Mouse (Mus musculus): Measurements from ENCODE around the gene Man2a1. TPM values are rescaled to one million over a fixed set of nuclear protein-coding genes. Genes with fewer than 3 reads are reported as not detected.

Gene Man2a1
- polyA plus RNA-seq, 1 experiment from 2014 or later, result 5.4 TPM

DNA sequence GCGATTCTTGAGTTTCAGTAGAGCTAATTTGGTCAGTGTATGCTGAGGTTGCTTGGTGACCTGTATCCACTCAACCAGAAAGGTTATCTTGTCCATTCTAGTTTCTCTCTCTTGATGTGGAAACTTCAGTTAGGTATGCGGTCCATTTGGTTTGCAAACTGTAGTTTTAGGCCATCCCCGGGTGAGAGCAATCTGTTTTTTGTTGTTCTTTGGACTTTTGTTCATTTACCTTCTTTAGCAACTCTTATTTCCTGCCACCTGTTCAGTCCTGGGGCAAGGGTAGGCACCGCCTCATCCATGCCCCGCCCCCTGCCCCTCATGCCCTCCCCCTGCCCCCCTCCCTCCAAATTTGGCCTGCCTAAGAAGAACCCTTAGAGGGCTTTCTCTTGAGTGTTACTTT lies 3.6 kb downstream of the Man2a1 start:
- no peak overlapping the region for H3K4me3 ChIP-seq
- H3K4me2 ChIP-seq (replicated peaks), result peak overlapping the region; percentile 14; the same call in 1 of the 2 replicates
- no peaks in the 10 kb centered on the region for H3K36me3 ChIP-seq
- H3K27ac ChIP-seq, result no peak overlapping the region
- no peak for ATAC-seq (ENCODE audit: low FRiP score, low read depth)
- H3K27me3 ChIP-seq (replicated peaks), result no peaks in the 10 kb centered on the region
- H3K9me3 ChIP-seq, result no peaks in the 10 kb centered on the region
- no peak overlapping the region for H3K9ac ChIP-seq
- 74% methylated on average over 5 of the region's 5 CpGs for WGBS
- H3K4me1 ChIP-seq, result peaks cover 27% of the 10 kb centered on the region; the same call in 1 of the 2 replicates

DNA sequence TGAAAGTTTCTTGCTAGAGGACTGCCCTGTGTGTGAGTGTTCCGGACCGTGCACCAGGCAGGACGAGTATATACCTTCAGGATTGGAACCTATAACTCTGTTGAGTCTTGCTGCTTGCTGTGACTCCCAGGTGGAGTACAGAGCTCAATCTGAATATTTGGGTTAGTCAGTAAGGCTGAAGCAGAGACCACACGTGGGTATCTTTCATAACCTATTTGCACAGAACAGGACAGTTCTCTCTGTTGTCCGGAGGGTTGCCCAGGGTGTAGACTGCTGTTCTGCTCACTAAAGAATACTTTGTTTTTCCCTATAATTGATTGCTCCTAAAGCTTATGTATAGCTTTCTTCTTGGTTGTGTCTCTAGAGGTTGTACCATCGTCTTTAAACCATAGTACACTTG lies 7.7 kb downstream of the Man2a1 start:
- H3K9ac ChIP-seq, result no peak overlapping the region
- no peak for ATAC-seq (ENCODE audit: low FRiP score, low read depth)
- no peak overlapping the region for H3K4me3 ChIP-seq
- H3K27ac ChIP-seq, result no peak overlapping the region
- no peaks in the 10 kb centered on the region for H3K9me3 ChIP-seq
- no peaks in the 10 kb centered on the region for H3K36me3 ChIP-seq
- no peak overlapping the region for H3K4me2 ChIP-seq (replicated peaks)
- 87% methylated on average over 6 of the region's 6 CpGs for WGBS
- H3K27me3 ChIP-seq (replicated peaks), result no peaks in the 10 kb centered on the region
- H3K4me1 ChIP-seq, result peaks cover 4% of the 10 kb centered on the region; the same call in 1 of the 2 replicates

DNA sequence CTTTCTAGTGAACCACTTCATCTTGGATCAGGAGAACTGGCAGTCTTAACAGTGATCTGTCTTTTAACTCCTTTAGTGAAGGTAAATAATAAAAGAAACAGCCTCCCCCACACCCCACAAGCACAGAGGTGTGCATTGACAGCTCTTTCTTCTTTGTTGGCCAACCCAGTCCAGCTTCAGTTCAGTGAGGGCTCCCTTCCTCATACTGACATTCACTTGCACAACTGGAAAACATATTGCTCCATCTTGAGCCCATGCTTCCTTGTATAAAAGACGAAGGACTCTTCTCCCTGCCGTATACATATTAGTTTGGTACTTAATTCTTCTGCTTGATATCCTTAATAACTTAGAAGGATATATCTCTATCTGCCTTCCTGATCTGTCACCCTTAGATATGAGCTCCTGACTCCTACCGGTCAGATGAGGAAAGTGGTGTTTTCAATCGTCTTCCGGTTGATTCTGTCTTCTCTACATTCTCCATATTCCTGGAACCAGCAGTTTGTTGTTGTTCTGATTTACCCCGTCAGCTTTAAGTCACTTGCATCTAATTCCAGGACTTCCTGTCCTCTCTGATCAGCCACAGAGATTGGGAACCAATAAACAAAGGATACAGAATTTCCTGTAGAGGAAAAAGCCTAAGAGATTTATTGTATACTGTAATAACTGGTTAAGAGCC lies 8.5 kb downstream of the Man2a1 start:
- ATAC-seq (ENCODE audit: low FRiP score, low read depth), result no peak
- Histone ChIP-seq H3K4me1 (0 out of 2 replicates have a peak, but pooled peaks cover 3% of the 10 kb centered on the region), H3K9me3 (no peaks in the 10 kb centered on the region), H3K27ac (no peak overlapping the region), H3K27me3 (replicated peaks) (no peaks in the 10 kb centered on the region), H3K36me3 (no peaks in the 10 kb centered on the region), H3K4me3 (no peak overlapping the region), H3K4me2 (replicated peaks) (no peak overlapping the region), H3K9ac (no peak overlapping the region)
- 87% methylated on average over 6 of the region's 6 CpGs for WGBS

DNA sequence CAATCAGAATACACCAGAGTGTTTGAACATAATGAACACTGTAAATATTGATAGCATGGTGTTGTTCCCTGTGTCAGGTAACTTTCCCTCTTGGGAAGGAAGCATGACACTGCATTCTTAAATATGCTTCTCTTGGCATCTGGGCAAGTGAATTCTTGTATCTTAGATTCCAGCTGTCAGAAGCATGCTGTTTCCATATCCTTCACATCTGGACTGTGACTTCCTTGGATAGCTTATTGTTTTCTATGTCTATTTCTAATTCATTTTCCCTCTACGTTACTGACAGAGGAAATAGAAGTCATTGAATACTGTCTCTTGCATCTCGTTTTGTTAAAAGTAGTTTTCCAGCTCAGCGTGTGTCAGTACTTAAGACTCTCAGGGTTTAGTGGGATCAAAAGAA lies 9.2 kb downstream of the Man2a1 start:
- ATAC-seq (ENCODE audit: low FRiP score, low read depth), result no peak
- no peak overlapping the region for H3K4me3 ChIP-seq
- H3K27ac ChIP-seq, result no peak overlapping the region
- H3K27me3 ChIP-seq (replicated peaks), result no peaks in the 10 kb centered on the region
- 72% methylated on average over 3 of the region's 3 CpGs for WGBS
- 0 out of 2 replicates have a peak, but pooled peaks cover 3% of the 10 kb centered on the region for H3K4me1 ChIP-seq
- no peaks in the 10 kb centered on the region for H3K9me3 ChIP-seq
- H3K9ac ChIP-seq, result no peak overlapping the region
- no peaks in the 10 kb centered on the region for H3K36me3 ChIP-seq
- no peak overlapping the region for H3K4me2 ChIP-seq (replicated peaks)

DNA sequence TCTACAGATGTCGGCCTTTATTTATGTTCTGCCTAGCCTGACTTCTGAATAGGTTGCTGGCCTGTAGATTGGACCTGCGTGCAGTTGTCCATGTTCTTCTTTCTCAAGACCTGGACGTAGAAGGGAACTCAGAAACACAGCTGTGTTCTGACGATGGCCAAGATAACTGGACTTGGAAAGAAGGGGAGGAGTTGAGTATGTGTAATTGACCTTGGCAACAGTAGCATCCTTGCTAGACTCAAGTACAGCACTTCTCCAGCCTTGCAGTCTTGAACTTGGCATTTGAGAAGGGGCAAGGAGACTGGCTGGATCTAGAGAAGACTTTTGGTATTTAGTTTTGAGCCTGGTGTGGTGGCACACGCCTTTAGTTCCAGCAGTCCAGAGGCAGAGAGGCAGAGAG lies 10.9 kb downstream of the Man2a1 start:
- Histone ChIP-seq H3K4me1 (no peaks in the 10 kb centered on the region), H3K9me3 (no peaks in the 10 kb centered on the region), H3K36me3 (no peaks in the 10 kb centered on the region), H3K4me3 (no peak overlapping the region), H3K27me3 (replicated peaks) (no peaks in the 10 kb centered on the region), H3K27ac (no peak overlapping the region), H3K9ac (no peak overlapping the region), H3K4me2 (replicated peaks) (no peak overlapping the region)
- ATAC-seq (ENCODE audit: low FRiP score, low read depth), result no peak
- 91% methylated on average over 5 of the region's 5 CpGs for WGBS

DNA sequence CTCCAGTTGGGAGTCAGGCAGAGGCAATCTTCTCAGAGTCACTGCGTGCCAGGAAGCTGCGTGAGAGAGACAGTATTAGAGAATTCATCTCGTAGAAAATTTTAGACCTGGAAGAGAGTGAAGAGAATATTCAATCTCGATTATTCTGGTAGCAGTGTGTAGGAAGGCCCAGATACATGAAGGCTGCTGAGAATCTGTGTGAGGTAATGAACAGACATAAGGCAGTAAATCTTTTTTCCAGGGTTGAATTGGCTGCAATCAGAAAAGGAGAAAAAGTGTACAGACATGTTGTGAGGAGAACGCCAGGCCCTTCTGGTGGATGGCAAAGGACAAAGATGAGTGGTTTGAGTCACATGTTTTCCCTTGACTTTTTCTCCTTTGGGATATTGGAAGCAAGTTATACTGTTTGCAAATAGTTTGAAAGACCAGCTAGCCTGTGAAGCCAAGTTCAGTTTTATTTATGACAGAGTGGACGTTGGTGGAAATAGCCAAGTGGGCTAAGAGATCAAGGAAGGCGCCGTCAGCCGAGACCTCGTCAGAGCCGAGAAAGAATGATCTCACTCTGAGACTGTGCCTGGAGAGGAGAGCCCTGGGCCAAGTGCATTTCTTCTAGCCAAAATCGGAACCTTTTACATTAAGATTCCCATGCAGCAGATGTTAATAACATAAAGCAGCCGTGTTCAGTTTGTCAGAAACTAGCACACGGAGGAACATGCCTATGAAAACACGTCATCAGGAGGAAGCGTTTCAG lies 11.8 kb downstream of the Man2a1 start:
- Histone ChIP-seq H3K36me3 (no peaks in the 10 kb centered on the region), H3K27ac (no peak overlapping the region), H3K4me1 (no peaks in the 10 kb centered on the region), H3K27me3 (replicated peaks) (no peaks in the 10 kb centered on the region), H3K4me2 (replicated peaks) (no peak overlapping the region), H3K9me3 (no peaks in the 10 kb centered on the region), H3K4me3 (no peak overlapping the region), H3K9ac (no peak overlapping the region)
- WGBS, result 92% methylated on average over 16 of the region's 16 CpGs
- ATAC-seq (ENCODE audit: low FRiP score, low read depth), result no peak

DNA sequence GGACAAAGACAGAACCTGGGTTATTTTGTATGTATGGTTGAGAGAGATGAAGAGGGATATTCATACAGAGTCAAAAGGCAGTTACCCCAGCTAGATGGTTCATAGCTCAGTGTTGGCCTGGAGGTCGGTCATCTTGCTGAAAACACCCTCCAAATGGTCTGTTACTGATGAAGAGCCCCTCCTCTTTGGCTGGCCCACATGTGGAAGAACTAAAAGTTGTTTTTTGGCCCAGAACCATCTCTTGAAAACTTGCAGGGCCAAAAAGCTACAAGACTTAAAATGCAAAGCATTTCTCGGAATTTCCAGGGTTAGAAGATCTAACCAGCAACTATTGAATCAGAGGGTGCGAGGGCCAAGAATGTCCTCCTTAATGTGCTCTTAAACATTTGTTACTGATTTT lies 12.4 kb downstream of the Man2a1 start:
- H3K9me3 ChIP-seq, result no peaks in the 10 kb centered on the region
- no peak overlapping the region for H3K4me2 ChIP-seq (replicated peaks)
- no peaks in the 10 kb centered on the region for H3K4me1 ChIP-seq
- no peaks in the 10 kb centered on the region for H3K36me3 ChIP-seq
- no peaks in the 10 kb centered on the region for H3K27me3 ChIP-seq (replicated peaks)
- no peak overlapping the region for H3K9ac ChIP-seq
- H3K4me3 ChIP-seq, result no peak overlapping the region
- no peak for ATAC-seq (ENCODE audit: low FRiP score, low read depth)
- no peak overlapping the region for H3K27ac ChIP-seq
- 97% methylated on average over 3 of the region's 3 CpGs for WGBS

DNA sequence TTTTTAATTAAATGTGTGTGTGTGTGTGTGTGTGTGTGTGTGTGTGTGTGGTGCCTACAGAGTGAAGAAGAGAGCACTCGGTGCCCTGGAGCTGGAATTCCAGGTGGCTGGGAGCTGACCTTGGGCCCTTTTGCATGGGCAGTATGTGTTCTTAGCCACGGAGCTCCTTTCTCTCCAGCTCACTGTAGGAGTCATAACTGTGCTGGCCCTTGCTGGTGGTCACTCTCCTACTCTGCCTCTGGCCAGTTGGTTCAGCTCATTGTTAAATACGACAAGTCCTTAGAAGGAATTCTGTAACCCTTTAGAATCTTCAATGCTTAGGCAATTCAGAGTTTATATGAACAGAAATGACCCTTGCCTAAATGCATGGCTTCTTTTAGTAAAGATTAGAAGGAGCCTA lies 12.8 kb downstream of the Man2a1 start:
- Histone ChIP-seq H3K27me3 (replicated peaks) (no peaks in the 10 kb centered on the region), H3K9me3 (no peaks in the 10 kb centered on the region), H3K9ac (no peak overlapping the region), H3K4me1 (no peaks in the 10 kb centered on the region), H3K4me2 (replicated peaks) (no peak overlapping the region), H3K4me3 (no peak overlapping the region), H3K27ac (no peak overlapping the region), H3K36me3 (no peaks in the 10 kb centered on the region)
- WGBS, result 79% methylated on average over 3 of the region's 3 CpGs
- ATAC-seq (ENCODE audit: low FRiP score, low read depth), result no peak

DNA sequence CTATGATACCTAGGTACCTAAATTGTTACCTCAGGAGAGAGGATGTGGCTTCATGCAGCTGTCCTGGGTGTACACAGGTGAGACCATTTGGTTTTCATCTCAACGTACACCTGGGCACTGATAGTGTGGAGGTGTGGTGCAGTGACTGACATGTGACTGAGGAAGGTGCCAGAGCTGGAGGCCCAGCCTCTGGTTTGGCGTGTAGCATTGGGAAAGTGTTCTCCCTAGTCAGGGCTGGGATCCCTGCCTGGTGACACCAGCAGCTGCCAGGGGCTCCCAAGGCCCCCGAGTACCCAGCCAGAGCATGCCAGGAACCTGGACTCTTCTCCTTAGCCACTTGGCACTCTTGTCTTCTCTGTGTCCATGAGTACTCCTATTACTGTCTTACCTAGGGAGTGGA lies 14.3 kb downstream of the Man2a1 start:
- H3K9ac ChIP-seq, result no peak overlapping the region
- WGBS, result 93% methylated on average over 3 of the region's 3 CpGs
- H3K9me3 ChIP-seq, result no peaks in the 10 kb centered on the region

DNA sequence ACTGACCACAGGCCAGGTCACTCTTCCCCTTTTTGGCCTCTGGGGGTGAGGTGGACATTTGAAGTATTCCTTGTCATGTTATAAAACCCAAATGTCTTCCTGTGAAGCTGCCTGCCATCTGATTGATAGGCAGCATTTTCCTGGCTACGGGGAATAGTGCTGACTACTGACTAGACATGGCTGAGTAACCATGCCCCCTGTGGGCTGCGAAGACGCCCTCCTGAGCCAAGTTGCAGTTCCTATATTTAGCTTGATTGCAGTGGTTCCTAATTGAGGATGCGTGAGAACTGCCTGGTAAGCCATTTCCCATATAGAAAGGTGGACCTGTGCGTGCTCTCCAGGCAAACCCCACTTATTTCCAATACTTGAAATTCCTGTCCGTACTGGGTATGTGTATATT lies 14.9 kb downstream of the Man2a1 start:
- Histone ChIP-seq H3K9me3 (no peaks in the 10 kb centered on the region), H3K4me2 (replicated peaks) (no peak overlapping the region), H3K4me1 (no peaks in the 10 kb centered on the region), H3K9ac (no peak overlapping the region), H3K36me3 (no peaks in the 10 kb centered on the region), H3K27me3 (replicated peaks) (no peaks in the 10 kb centered on the region), H3K4me3 (no peak overlapping the region), H3K27ac (no peak overlapping the region)
- WGBS, result 77% methylated on average over 6 of the region's 6 CpGs
- no peak for ATAC-seq (ENCODE audit: low FRiP score, low read depth)

More for the DNA sequence above, 14.3 kb downstream of the Man2a1 start:
- ATAC-seq (ENCODE audit: low FRiP score, low read depth), result no peak
- H3K36me3 ChIP-seq, result no peaks in the 10 kb centered on the region
- H3K4me2 ChIP-seq (replicated peaks), result no peak overlapping the region
- no peak overlapping the region for H3K27ac ChIP-seq
- H3K4me3 ChIP-seq, result no peak overlapping the region
- no peaks in the 10 kb centered on the region for H3K27me3 ChIP-seq (replicated peaks)
- no peaks in the 10 kb centered on the region for H3K4me1 ChIP-seq

DNA sequence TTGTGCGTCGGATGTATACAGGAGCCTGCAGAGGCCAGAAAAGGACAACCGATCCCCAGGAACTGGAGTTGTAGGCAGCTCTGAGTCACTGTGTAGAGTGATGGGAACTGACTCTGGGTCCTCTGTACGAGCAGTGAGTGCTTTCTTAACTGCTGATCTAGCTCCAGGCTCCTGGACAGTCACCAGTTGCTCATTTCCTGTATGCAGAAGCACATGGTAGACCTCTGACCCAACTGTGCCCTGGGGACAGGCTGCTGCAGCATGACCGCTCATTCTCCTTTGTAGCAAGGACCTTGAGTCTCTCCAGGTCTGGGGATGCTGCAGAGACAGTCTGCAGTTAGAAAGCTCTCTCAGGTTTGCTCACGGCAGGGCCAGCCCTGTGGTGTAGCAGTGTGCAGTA lies 15.7 kb downstream of the Man2a1 start:
- no peaks in the 10 kb centered on the region for H3K9me3 ChIP-seq
- no peak for ATAC-seq (ENCODE audit: low FRiP score, low read depth)
- H3K4me3 ChIP-seq, result no peak overlapping the region
- H3K27me3 ChIP-seq (replicated peaks), result no peaks in the 10 kb centered on the region
- H3K4me1 ChIP-seq, result 0 out of 2 replicates have a peak, but pooled peaks cover 3% of the 10 kb centered on the region
- WGBS, result 86% methylated on average over 6 of the region's 6 CpGs
- no peak overlapping the region for H3K4me2 ChIP-seq (replicated peaks)
- no peaks in the 10 kb centered on the region for H3K36me3 ChIP-seq
- no peak overlapping the region for H3K9ac ChIP-seq
- no peak overlapping the region for H3K27ac ChIP-seq

DNA sequence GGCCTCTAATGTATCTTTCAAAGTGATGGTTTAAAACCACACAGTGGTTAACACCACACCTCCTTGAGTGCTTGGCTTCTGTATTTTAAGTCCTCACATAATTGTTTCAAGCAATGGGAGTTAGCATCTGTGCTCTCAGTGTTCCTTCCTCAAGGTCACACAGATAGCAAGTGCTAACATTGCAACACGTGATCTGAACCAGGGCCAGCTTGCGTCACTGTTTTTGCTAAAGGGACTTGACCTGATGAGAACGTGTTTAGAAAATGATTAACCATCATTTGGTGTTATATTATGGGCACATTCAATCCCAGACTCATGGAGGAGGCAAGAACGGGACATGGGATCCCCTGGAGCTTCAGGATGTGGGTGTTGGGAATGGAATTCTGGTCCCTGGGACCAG lies 17.3 kb downstream of the Man2a1 start:
- H3K4me2 ChIP-seq (replicated peaks), result no peak overlapping the region
- H3K4me3 ChIP-seq, result no peak overlapping the region
- ATAC-seq (ENCODE audit: low FRiP score, low read depth), result no peak
- no peak overlapping the region for H3K9ac ChIP-seq
- no peak overlapping the region for H3K27ac ChIP-seq
- WGBS, result 88% methylated on average over 4 of the region's 4 CpGs
- H3K4me1 ChIP-seq, result 0 out of 2 replicates have a peak, but pooled peaks cover 7% of the 10 kb centered on the region
- H3K9me3 ChIP-seq, result no peaks in the 10 kb centered on the region
- no peaks in the 10 kb centered on the region for H3K36me3 ChIP-seq
- no peaks in the 10 kb centered on the region for H3K27me3 ChIP-seq (replicated peaks)

DNA sequence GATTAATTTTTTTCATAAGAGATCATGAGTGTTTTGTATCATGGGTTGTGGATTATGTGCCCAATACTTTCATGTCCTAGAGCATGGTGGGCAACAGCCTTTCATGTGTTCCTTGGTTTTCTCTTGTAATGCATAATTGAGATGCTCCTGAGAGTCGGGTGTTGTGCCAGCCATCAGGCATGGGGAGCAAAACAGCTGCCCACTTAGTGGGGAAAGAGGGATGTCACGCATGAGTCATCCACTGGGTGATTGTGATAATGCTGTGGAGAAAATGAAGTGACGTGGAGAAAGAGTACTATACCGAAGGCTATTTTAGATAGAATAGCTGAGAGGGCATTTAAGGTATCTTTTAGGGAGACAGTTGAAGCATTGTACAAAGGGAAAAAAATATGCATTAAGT lies 18.5 kb downstream of the Man2a1 start:
- Histone ChIP-seq H3K4me3 (no peak overlapping the region), H3K4me1 (0 out of 2 replicates have a peak, but pooled peaks cover 7% of the 10 kb centered on the region), H3K9me3 (no peaks in the 10 kb centered on the region), H3K36me3 (no peaks in the 10 kb centered on the region), H3K27ac (no peak overlapping the region), H3K27me3 (replicated peaks) (no peaks in the 10 kb centered on the region), H3K4me2 (replicated peaks) (no peak overlapping the region), H3K9ac (no peak overlapping the region)
- ATAC-seq (ENCODE audit: low FRiP score, low read depth), result no peak
- WGBS, result 85% methylated on average over 4 of the region's 4 CpGs

Measured in neural tube, embryonic 12.5 days (tissue).